Mouse (Mus musculus): ENCODE measurements around the gene Atg4a-ps. TPM values are rescaled to one million over a fixed set of nuclear protein-coding genes. Genes with fewer than 3 reads are reported as not detected.
A peak's percentile ranks its signal among the peaks of the same experiment; 100 is the strongest.
"Not testable (repeated sequence)": the region's sequence is repeated elsewhere in the genome, so short reads cannot be mapped to it uniquely, and the experiment has no call there.

Gene Atg4a-ps
- polyA plus RNA-seq (2014; fragmentation: Nextera tagmentation; extraction: Ambion mirVana): 0.29 TPM in 1 of 2 replicates, not detected in the other

DNA sequence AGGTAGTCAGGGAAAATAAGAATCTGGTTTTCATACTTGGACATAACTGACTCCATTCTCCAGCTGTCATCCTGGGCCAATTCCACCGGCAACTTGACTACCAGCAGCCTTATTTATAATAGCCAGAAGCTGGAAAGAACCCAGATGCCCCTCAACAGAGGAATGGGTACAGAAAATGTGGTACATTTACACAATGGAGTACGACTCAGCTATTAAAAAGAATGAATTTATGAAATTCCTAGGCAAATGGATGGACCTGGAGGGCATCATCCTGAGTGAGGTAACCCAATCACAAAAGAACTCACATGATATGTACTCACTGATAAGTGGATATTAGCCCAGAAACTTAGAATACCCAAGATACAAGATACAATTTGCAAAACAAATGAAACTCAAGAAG lies at the start of gene Atg4a-ps:
Atg4a-ps (minus strand) TSS at position 101 of the 400 bp plus-strand sequence.
- not testable (repeated sequence) for H3K9me3 ChIP-seq (replicated peaks; ENCODE audit: control insufficient read depth, low read length); H3K4me3 ChIP-seq (ENCODE audit: low read depth, low read length); H3K27me3 ChIP-seq (ENCODE audit: control insufficient read depth, insufficient read depth, low read length); H3K36me3 ChIP-seq (replicated peaks; ENCODE audit: control insufficient read depth, insufficient read depth, low read depth, low read length); DNase-seq (ENCODE audit: low spot score); H3K9ac ChIP-seq (replicated peaks; ENCODE audit: low read length); ATAC-seq (replicated peaks; ENCODE audit: insufficient number of reproducible peaks, low FRiP score, low TSS enrichment, low read depth); H3K4me1 ChIP-seq (ENCODE audit: control insufficient read depth, insufficient read depth, low read length); H3K4me2 ChIP-seq (ENCODE audit: low read depth, low read length); H3K27ac ChIP-seq (replicated peaks; ENCODE audit: low read depth, low read length)
- 93% methylated on average over 2 of the region's 2 CpGs for WGBS

DNA sequence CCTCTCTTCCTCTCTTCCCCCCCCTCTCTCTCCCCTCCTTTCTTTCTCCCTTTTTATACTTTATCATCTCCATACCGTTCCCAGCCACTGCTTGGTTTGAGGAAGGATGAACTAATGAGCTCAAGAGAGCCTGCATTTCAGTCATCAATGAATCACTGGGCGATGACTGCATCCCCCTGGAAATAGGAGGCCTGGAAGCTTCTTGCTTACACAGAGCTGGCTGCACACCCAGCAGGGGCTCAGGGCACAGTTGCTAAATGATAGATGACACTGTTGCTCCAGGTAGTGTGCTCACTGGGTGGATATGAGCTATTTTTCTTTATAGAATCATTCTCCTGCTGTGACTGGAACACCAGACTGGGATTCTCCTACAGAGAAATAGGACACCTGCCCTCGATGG lies 49.7 kb upstream of the Atg4a-ps start:
- ATAC-seq (replicated peaks; ENCODE audit: insufficient number of reproducible peaks, low FRiP score, low TSS enrichment, low read depth): no peak
- Histone ChIP-seq H3K27me3 (ENCODE audit: control insufficient read depth, insufficient read depth, low read length) (no peaks in the 10 kb centered on the region), H3K9me3 (replicated peaks; ENCODE audit: control insufficient read depth, low read length) (no peaks in the 10 kb centered on the region), H3K4me3 (ENCODE audit: low read depth, low read length) (no peak overlapping the region), H3K27ac (replicated peaks; ENCODE audit: low read depth, low read length) (no peak overlapping the region), H3K4me1 (ENCODE audit: control insufficient read depth, insufficient read depth, low read length) (no peaks in the 10 kb centered on the region), H3K36me3 (replicated peaks; ENCODE audit: control insufficient read depth, insufficient read depth, low read depth, low read length) (no peaks in the 10 kb centered on the region), H3K9ac (replicated peaks; ENCODE audit: low read length) (no peak overlapping the region), H3K4me2 (ENCODE audit: low read depth, low read length) (no peak overlapping the region)
- 61% methylated on average over 3 of the region's 3 CpGs for WGBS
- no peak for DNase-seq (ENCODE audit: low spot score)

GRCm38 (mm10) chr3:103690506-103690905 lies 44.6 kb upstream of the Atg4a-ps start:
- no peak overlapping the region for H3K4me2 ChIP-seq (ENCODE audit: low read depth, low read length)
- H3K27me3 ChIP-seq (ENCODE audit: control insufficient read depth, insufficient read depth, low read length): no peaks in the 10 kb centered on the region
- no peaks in the 10 kb centered on the region for H3K36me3 ChIP-seq (replicated peaks; ENCODE audit: control insufficient read depth, insufficient read depth, low read depth, low read length)
- no peak for DNase-seq (ENCODE audit: low spot score)
- WGBS: 77% methylated on average over 3 of the region's 3 CpGs
- no peaks in the 10 kb centered on the region for H3K4me1 ChIP-seq (ENCODE audit: control insufficient read depth, insufficient read depth, low read length)
- no peak overlapping the region for H3K9ac ChIP-seq (replicated peaks; ENCODE audit: low read length)
- no peaks in the 10 kb centered on the region for H3K9me3 ChIP-seq (replicated peaks; ENCODE audit: control insufficient read depth, low read length)
- no peak overlapping the region for H3K27ac ChIP-seq (replicated peaks; ENCODE audit: low read depth, low read length)
- ATAC-seq (replicated peaks; ENCODE audit: insufficient number of reproducible peaks, low FRiP score, low TSS enrichment, low read depth): no peak
- H3K4me3 ChIP-seq (ENCODE audit: low read depth, low read length): no peak overlapping the region

DNA sequence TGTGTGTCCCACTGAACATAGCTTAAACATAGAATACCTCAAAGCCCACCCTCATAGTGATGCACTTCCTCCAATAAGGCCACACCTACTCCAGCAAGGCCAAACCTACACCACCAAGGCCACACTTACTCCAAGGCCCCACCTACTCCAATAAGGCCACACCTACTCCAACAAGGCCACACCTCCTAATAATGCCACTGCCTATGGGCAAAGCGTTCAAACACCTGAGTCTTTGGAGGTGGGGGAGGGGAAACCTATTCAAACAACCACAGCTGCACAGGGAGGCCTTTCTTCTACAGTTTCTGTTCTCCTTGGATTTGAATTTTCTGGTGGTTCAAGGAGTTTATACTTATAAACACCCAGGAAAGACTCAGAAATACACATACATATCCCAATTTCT lies 43.2 kb upstream of the Atg4a-ps start:
- no peak overlapping the region for H3K9ac ChIP-seq (replicated peaks; ENCODE audit: low read length)
- H3K9me3 ChIP-seq (replicated peaks; ENCODE audit: control insufficient read depth, low read length): no peaks in the 10 kb centered on the region
- no peak overlapping the region for H3K4me3 ChIP-seq (ENCODE audit: low read depth, low read length)
- H3K27me3 ChIP-seq (ENCODE audit: control insufficient read depth, insufficient read depth, low read length): no peaks in the 10 kb centered on the region
- H3K36me3 ChIP-seq (replicated peaks; ENCODE audit: control insufficient read depth, insufficient read depth, low read depth, low read length): no peaks in the 10 kb centered on the region
- DNase-seq (ENCODE audit: low spot score): no peak
- no peak overlapping the region for H3K4me2 ChIP-seq (ENCODE audit: low read depth, low read length)
- WGBS: 65% methylated on average over 1 of the region's 1 CpGs
- H3K27ac ChIP-seq (replicated peaks; ENCODE audit: low read depth, low read length): no peak overlapping the region
- no peak for ATAC-seq (replicated peaks; ENCODE audit: insufficient number of reproducible peaks, low FRiP score, low TSS enrichment, low read depth)
- no peaks in the 10 kb centered on the region for H3K4me1 ChIP-seq (ENCODE audit: control insufficient read depth, insufficient read depth, low read length)

DNA sequence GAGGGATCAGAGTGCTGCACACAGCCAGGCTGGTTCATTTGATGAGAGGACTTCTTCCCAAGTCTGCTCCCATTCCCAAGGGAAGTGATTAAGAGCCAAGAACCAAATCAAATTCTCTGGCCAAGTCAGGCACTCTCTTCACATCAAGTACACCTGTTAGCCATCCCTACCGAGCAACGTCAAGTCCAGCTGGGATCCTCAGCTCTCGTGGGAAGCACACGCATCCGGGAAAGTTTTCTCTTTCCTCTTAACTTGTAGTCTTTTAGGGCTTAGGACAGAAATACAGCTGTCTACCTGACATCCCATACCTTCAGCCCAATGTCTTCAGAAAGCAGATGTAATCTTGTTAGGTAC lies 38.1 kb upstream of the Atg4a-ps start:
- 23% methylated on average over 5 of the region's 5 CpGs for WGBS
- Histone ChIP-seq H3K36me3 (replicated peaks; ENCODE audit: control insufficient read depth, insufficient read depth, low read depth, low read length) (no peaks in the 10 kb centered on the region), H3K4me1 (ENCODE audit: control insufficient read depth, insufficient read depth, low read length) (no peaks in the 10 kb centered on the region; the same call in 1 of the 2 replicates), H3K27me3 (ENCODE audit: control insufficient read depth, insufficient read depth, low read length) (no peaks in the 10 kb centered on the region), H3K9me3 (replicated peaks; ENCODE audit: control insufficient read depth, low read length) (no peaks in the 10 kb centered on the region), H3K27ac (replicated peaks; ENCODE audit: low read depth, low read length) (no peak overlapping the region), H3K4me3 (ENCODE audit: low read depth, low read length) (no peak overlapping the region), H3K4me2 (ENCODE audit: low read depth, low read length) (no peak overlapping the region), H3K9ac (replicated peaks; ENCODE audit: low read length) (no peak overlapping the region)
- DNase-seq (ENCODE audit: low spot score) (no peak), ATAC-seq (replicated peaks; ENCODE audit: insufficient number of reproducible peaks, low FRiP score, low TSS enrichment, low read depth) (no peak)

- no peak overlapping the region for H3K27ac ChIP-seq (replicated peaks; ENCODE audit: low read depth, low read length)
- 0 out of 2 replicates have a peak overlapping the region, but pooled peaks have one; percentile 8 for H3K4me3 ChIP-seq (ENCODE audit: low read depth, low read length)
- H3K36me3 ChIP-seq (replicated peaks; ENCODE audit: control insufficient read depth, insufficient read depth, low read depth, low read length): no peaks in the 10 kb centered on the region
- H3K9me3 ChIP-seq (replicated peaks; ENCODE audit: control insufficient read depth, low read length): no peaks in the 10 kb centered on the region
- H3K27me3 ChIP-seq (ENCODE audit: control insufficient read depth, insufficient read depth, low read length): no peaks in the 10 kb centered on the region
- ATAC-seq (replicated peaks; ENCODE audit: insufficient number of reproducible peaks, low FRiP score, low TSS enrichment, low read depth) (no peak), DNase-seq (ENCODE audit: low spot score) (peak; percentile 4)
- 2% methylated on average over 21 of the region's 21 CpGs for whole genome bisulfite sequencing
- H3K4me1 ChIP-seq (ENCODE audit: control insufficient read depth, insufficient read depth, low read length): no peaks in the 10 kb centered on the region; the same call in 1 of the 2 replicates
- no peak overlapping the region for H3K9ac ChIP-seq (replicated peaks; ENCODE audit: low read length)
- peak overlapping the region; percentile 19 for H3K4me2 ChIP-seq (ENCODE audit: low read depth, low read length)
These were observed 37.5 kb upstream of the Atg4a-ps start for GRCm38 (mm10) chr3:103683234-103683965.

- H3K27ac ChIP-seq (replicated peaks; ENCODE audit: low read depth, low read length): no peak overlapping the region
- DNase-seq (ENCODE audit: low spot score): no peak
- no peaks in the 10 kb centered on the region for H3K36me3 ChIP-seq (replicated peaks; ENCODE audit: control insufficient read depth, insufficient read depth, low read depth, low read length)
- no peaks in the 10 kb centered on the region; the same call in 1 of the 2 replicates for H3K4me1 ChIP-seq (ENCODE audit: control insufficient read depth, insufficient read depth, low read length)
- no peak for ATAC-seq (replicated peaks; ENCODE audit: insufficient number of reproducible peaks, low FRiP score, low TSS enrichment, low read depth)
- H3K4me2 ChIP-seq (ENCODE audit: low read depth, low read length): no peak overlapping the region
- H3K27me3 ChIP-seq (ENCODE audit: control insufficient read depth, insufficient read depth, low read length): no peaks in the 10 kb centered on the region
- H3K9ac ChIP-seq (replicated peaks; ENCODE audit: low read length): no peak overlapping the region
- 55% methylated on average over 4 of the region's 4 CpGs for WGBS
- no peaks in the 10 kb centered on the region for H3K9me3 ChIP-seq (replicated peaks; ENCODE audit: control insufficient read depth, low read length)
- H3K4me3 ChIP-seq (ENCODE audit: low read depth, low read length): no peak overlapping the region
These were observed 36.6 kb upstream of the Atg4a-ps start for GRCm38 (mm10) chr3:103682473-103682872.

DNA sequence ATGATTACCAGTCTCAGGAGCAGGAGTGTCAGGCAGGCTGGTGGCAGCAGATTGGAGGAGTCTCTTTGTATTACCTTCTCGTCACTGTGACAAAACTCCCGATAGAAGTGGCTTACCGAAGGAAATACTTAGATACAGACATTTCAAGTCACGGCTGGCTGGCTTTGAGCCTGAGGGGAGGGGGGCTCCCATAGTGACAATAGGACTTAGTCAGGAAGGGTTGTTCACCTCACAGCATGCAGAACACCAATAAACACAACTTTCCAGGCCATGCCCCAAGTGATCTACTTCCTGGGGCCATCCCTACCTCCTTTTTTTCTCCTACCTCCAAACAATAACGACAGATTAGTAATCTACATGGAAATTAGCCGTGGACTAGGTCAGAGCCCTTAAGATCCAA lies 32.9 kb upstream of the Atg4a-ps start:
- no peak overlapping the region for H3K4me3 ChIP-seq (ENCODE audit: low read depth, low read length)
- WGBS: 23% methylated on average over 6 of the region's 6 CpGs
- H3K4me1 ChIP-seq (ENCODE audit: control insufficient read depth, insufficient read depth, low read length): no peaks in the 10 kb centered on the region; the same call in 1 of the 2 replicates
- H3K27me3 ChIP-seq (ENCODE audit: control insufficient read depth, insufficient read depth, low read length): no peaks in the 10 kb centered on the region
- ATAC-seq (replicated peaks; ENCODE audit: insufficient number of reproducible peaks, low FRiP score, low TSS enrichment, low read depth): no peak
- H3K9ac ChIP-seq (replicated peaks; ENCODE audit: low read length): no peak overlapping the region
- H3K27ac ChIP-seq (replicated peaks; ENCODE audit: low read depth, low read length): no peak overlapping the region
- no peaks in the 10 kb centered on the region for H3K9me3 ChIP-seq (replicated peaks; ENCODE audit: control insufficient read depth, low read length)
- no peak overlapping the region for H3K4me2 ChIP-seq (ENCODE audit: low read depth, low read length)
- no peak for DNase-seq (ENCODE audit: low spot score)
- no peaks in the 10 kb centered on the region for H3K36me3 ChIP-seq (replicated peaks; ENCODE audit: control insufficient read depth, insufficient read depth, low read depth, low read length)

Data from embryonic facial prominence, embryonic 11.5 days (tissue).